Mouse (Mus musculus): ENCODE data around the gene Adora1. TPM values are rescaled to one million over a fixed set of nuclear protein-coding genes. Genes with fewer than 3 reads are reported as not detected.

Adora1 gene
- polyA plus RNA-seq, 1 experiment from 2014 or later: 0.30 TPM

DNA sequence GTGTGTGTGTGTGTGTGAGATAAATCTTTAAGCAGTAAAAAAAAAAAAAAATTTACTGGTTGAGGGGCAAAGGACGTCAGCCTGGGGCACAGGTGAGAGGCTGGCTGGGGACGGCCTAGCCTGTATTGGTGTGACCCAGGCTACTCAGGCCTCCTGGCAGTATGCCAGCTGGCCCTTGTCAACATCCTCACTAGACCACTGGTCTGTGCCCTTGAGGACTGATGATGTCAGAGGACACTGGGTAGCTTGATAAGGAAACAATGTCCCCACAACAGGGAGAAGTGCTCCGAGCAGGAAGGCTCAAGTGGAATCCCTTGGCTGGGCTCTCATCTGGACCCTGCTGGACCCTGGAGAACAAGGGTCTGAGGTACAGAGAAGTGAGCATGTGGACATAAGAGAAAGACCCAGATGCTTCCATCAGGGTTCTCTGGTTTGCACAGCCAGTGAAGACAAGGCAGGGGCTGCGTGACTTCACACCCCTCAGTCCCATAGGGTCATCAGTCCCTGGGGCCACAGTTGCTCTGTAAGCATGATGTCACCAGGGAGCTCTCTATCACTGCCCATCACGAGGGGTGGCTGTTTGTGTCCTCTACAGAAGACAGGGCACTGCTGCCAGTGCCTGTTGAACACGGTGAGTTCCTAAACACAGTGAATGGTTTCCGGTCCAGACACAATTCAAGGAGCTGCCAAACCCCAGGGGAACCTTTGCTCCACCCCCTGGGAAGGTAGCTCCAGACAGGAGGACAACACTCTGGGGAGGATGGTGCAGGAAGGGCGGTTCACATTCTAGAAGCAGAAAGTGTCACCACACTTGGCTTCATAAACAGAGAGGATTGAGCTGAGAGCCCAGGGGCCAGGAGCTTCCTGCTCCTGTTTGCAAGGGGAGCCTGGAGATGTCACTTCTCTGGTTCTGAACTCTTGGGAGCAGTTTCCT is 12.8 kb downstream of the Adora1 start:
- no peak for TF ChIP-seq CTCF (IDR thresholded peaks at IDR 0.05; ENCODE audit: low read depth)
- no peaks in the 10 kb centered on the region for H3K9me3 ChIP-seq (ENCODE audit: low read depth, low read length)
- no peak overlapping the region for H3K27ac ChIP-seq (ENCODE audit: low read depth)
- ATAC-seq (ENCODE audit: insufficient read depth): no peak
- H3K4me2 ChIP-seq: no peak overlapping the region
- WGBS: 37% methylated on average over 8 of the region's 8 CpGs
- no peaks in the 10 kb centered on the region for H3K36me3 ChIP-seq (ENCODE audit: insufficient read depth)
- no peak overlapping the region for H3K9ac ChIP-seq
- H3K4me3 ChIP-seq (ENCODE audit: low read depth, low read length): no peak overlapping the region
- H3K27me3 ChIP-seq (ENCODE audit: insufficient read depth, low read length): no peaks in the 10 kb centered on the region
- DNase-seq: peak; percentile 51
- H3K4me1 ChIP-seq (ENCODE audit: insufficient read depth): no peaks in the 10 kb centered on the region

DNA sequence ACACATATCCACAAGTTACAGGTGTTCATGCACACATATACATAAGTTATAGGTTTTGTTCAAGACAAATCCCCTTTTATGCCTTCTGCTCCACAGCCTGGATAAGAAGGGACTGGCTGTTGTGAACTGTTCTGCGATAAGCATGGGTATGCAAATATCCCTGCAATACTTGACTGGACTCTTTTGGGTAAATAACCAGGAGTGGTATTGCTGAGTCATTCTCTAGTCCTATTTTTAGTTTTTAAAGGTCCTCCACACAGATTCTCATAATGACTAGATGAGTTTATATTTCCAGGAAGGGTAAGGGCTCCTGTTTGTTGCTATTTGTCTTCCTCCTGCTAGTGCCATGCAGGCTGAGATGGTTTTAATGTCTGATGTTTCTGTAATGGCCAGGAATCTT is 14.1 kb downstream of the Adora1 start:
- ATAC-seq (ENCODE audit: insufficient read depth) (no peak), DNase-seq (no peak)
- no peaks in the 10 kb centered on the region for H3K4me1 ChIP-seq (ENCODE audit: insufficient read depth)
- H3K9me3 ChIP-seq (ENCODE audit: low read depth, low read length): no peaks in the 10 kb centered on the region
- no peaks in the 10 kb centered on the region for H3K27me3 ChIP-seq (ENCODE audit: insufficient read depth, low read length)
- 65% methylated on average over 1 of the region's 1 CpGs for WGBS
- no peak overlapping the region for H3K4me2 ChIP-seq
- no peak overlapping the region for H3K9ac ChIP-seq
- H3K4me3 ChIP-seq (ENCODE audit: low read depth, low read length): no peak overlapping the region
- TF ChIP-seq CTCF (IDR thresholded peaks at IDR 0.05; ENCODE audit: low read depth): no peak
- H3K27ac ChIP-seq (ENCODE audit: low read depth): no peak overlapping the region
- H3K36me3 ChIP-seq (ENCODE audit: insufficient read depth): no peaks in the 10 kb centered on the region

DNA sequence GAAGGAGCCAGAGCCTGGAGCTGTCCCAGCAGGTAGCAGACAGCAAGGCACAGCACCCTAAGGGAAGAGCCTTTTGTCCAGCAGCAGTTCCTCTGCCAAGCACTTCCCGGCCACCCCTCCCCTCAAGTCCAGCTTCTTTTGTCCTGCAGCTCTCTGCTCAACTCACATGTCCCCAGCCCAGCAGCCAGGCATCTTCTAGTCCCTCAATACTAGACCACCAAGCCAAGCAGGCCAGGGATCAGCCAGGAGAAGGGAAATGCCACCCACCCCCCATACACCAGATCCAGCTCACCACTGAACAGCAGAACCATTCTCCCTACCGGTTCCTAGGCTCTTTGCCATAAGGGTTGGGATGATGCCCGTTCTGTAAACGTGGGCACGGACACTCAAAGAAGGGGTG is 15.6 kb downstream of the Adora1 start:
- WGBS: 80% methylated on average over 5 of the region's 5 CpGs
- DNase-seq (no peak), ATAC-seq (ENCODE audit: insufficient read depth) (no peak)
- Histone ChIP-seq H3K36me3 (ENCODE audit: insufficient read depth) (no peaks in the 10 kb centered on the region), H3K4me2 (no peak overlapping the region), H3K9me3 (ENCODE audit: low read depth, low read length) (no peaks in the 10 kb centered on the region), H3K27me3 (ENCODE audit: insufficient read depth, low read length) (no peaks in the 10 kb centered on the region), H3K27ac (ENCODE audit: low read depth) (no peak overlapping the region), H3K4me1 (ENCODE audit: insufficient read depth) (no peaks in the 10 kb centered on the region), H3K4me3 (ENCODE audit: low read depth, low read length) (no peak overlapping the region), H3K9ac (no peak overlapping the region)
- TF ChIP-seq CTCF (IDR thresholded peaks at IDR 0.05; ENCODE audit: low read depth): no peak

DNA sequence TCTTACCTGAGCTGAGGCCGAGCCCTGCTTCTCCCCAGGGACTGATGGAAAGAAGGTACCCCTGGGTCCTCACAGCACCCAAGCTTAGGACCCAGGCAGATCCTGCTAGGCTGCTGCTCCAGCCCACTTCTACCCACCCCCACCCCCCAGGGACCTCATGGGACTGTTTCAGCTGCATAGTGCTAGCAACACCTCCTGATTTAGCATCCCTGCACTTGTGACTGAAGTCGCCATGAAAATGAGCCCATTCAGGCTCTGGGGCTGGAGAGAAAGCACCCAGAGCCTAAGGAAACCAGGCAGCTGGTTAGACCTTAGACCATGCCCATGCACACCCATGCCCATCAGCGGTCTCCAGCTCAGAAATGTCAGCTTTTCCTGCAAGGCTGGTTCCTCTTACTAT is 17.3 kb downstream of the Adora1 start:
- TF ChIP-seq CTCF (IDR thresholded peaks at IDR 0.05; ENCODE audit: low read depth): no peak
- no peak overlapping the region for H3K4me3 ChIP-seq (ENCODE audit: low read depth, low read length)
- H3K36me3 ChIP-seq (ENCODE audit: insufficient read depth): no peaks in the 10 kb centered on the region
- H3K9ac ChIP-seq: no peak overlapping the region
- H3K9me3 ChIP-seq (ENCODE audit: low read depth, low read length): no peaks in the 10 kb centered on the region
- no peaks in the 10 kb centered on the region for H3K4me1 ChIP-seq (ENCODE audit: insufficient read depth)
- 68% methylated on average over 3 of the region's 3 CpGs for WGBS
- no peaks in the 10 kb centered on the region for H3K27me3 ChIP-seq (ENCODE audit: insufficient read depth, low read length)
- no peak for ATAC-seq (ENCODE audit: insufficient read depth)
- H3K4me2 ChIP-seq: no peak overlapping the region
- H3K27ac ChIP-seq (ENCODE audit: low read depth): no peak overlapping the region
- DNase-seq: no peak

DNA sequence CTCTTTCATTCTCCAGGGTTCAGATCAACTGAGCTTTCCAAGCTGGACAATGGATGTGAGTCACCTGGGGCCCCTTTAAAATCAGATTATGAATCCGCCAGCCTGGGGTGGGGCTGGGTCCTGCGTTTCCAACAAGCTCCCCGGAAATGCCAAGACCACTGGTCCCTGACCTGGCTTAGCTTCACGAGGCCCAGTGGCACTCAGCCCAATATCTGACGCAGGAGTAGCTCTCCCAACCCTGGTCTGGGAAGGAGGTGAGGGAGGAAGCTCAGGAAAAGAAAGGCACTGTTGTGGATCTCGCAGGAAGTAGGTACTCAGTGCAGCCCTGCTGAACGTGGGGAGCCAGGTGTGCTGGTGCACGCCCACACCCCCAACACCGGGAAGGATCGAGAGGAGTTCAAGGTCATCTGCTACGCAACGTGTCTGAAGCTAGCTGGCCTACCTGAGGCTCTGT is 18.2 kb downstream of the Adora1 start:
- TF ChIP-seq CTCF (IDR thresholded peaks at IDR 0.05; ENCODE audit: low read depth): no peak
- Histone ChIP-seq H3K27ac (ENCODE audit: low read depth) (no peak overlapping the region), H3K9me3 (ENCODE audit: low read depth, low read length) (no peaks in the 10 kb centered on the region), H3K4me3 (ENCODE audit: low read depth, low read length) (no peak overlapping the region), H3K4me1 (ENCODE audit: insufficient read depth) (no peaks in the 10 kb centered on the region), H3K4me2 (no peak overlapping the region), H3K27me3 (ENCODE audit: insufficient read depth, low read length) (no peaks in the 10 kb centered on the region), H3K36me3 (ENCODE audit: insufficient read depth) (no peaks in the 10 kb centered on the region), H3K9ac (no peak overlapping the region)
- WGBS: 55% methylated on average over 12 of the region's 12 CpGs
- no peak for ATAC-seq (ENCODE audit: insufficient read depth)
- no peak for DNase-seq

DNA sequence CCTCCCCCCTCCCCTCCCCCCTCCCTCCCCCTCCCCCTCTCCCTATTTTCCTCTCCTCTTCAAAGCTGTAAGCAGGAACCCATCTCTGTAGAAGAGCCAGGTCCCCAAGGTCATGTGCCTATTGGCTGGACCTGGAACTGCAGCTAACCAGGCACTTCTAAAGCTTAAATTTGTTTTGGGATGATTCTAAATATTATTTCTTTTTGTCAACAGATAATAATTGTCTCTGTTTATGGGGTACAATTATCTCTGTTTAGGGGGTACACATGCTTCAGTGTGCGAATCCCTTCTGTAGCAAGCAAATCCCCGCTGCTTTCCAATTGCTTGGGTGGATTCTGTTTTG is 18.6 kb downstream of the Adora1 start:
- no peak overlapping the region for H3K27ac ChIP-seq (ENCODE audit: low read depth)
- no peak overlapping the region for H3K9ac ChIP-seq
- no peaks in the 10 kb centered on the region for H3K9me3 ChIP-seq (ENCODE audit: low read depth, low read length)
- no peaks in the 10 kb centered on the region for H3K4me1 ChIP-seq (ENCODE audit: insufficient read depth)
- WGBS: 83% methylated on average over 2 of the region's 2 CpGs
- H3K4me3 ChIP-seq (ENCODE audit: low read depth, low read length): no peak overlapping the region
- no peaks in the 10 kb centered on the region for H3K27me3 ChIP-seq (ENCODE audit: insufficient read depth, low read length)
- DNase-seq (no peak), ATAC-seq (ENCODE audit: insufficient read depth) (no peak)
- no peaks in the 10 kb centered on the region for H3K36me3 ChIP-seq (ENCODE audit: insufficient read depth)
- TF ChIP-seq CTCF (IDR thresholded peaks at IDR 0.05; ENCODE audit: low read depth): 0 out of 2 replicates have a peak, but pooled peaks have one; percentile 10
- H3K4me2 ChIP-seq: no peak overlapping the region

DNA sequence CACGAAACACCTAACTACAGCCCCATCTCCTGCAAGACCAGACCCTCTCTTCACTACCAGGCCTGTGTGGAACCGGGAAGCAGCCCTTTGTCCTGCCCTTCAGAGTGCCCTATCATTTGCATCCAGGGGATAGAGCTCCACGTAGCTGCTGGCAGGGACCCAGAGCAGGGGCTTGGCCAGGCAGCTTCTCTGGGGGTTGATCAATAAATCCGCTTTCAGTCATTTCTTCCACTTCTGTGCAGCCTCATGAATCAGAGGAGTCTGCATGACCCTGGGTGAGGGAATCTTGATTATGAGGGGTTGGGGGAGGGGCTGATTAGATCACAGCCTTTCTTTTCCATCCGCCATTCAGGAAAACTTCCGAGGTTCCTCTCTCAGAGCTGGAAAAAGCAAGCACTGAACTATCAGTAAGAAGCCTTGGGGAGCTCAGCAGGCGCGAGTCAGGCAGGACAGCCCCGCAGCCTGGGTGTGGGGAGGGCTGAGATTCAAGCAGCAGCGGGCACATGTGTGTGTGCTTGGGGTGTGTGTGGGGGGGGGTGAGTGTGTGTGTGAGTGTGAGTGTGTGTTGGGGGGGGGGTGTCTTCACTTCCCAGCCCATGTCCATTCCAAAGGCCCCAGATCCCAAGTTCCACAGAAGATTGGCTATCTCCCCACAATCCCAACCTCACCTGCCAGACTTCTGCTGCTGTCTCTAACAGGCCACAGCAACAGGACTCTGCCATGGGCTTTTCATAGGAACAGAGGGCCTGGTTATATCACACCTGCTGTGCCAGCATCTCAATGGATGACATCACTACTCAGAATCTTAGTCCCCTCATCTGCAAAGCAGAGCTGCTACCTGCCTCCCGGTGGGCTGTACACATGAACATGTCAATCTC is 19.2 kb downstream of the Adora1 start:
- Histone ChIP-seq H3K9me3 (ENCODE audit: low read depth, low read length) (no peaks in the 10 kb centered on the region), H3K4me1 (ENCODE audit: insufficient read depth) (no peaks in the 10 kb centered on the region), H3K4me2 (no peak overlapping the region), H3K27ac (ENCODE audit: low read depth) (no peak overlapping the region), H3K27me3 (ENCODE audit: insufficient read depth, low read length) (no peaks in the 10 kb centered on the region), H3K4me3 (ENCODE audit: low read depth, low read length) (no peak overlapping the region), H3K36me3 (ENCODE audit: insufficient read depth) (no peaks in the 10 kb centered on the region), H3K9ac (no peak overlapping the region)
- DNase-seq (no peak), ATAC-seq (ENCODE audit: insufficient read depth) (no peak)
- no peak for TF ChIP-seq CTCF (IDR thresholded peaks at IDR 0.05; ENCODE audit: low read depth)
- 36% methylated on average over 11 of the region's 11 CpGs for WGBS

Data from lung, embryonic 14.5 days (tissue).